Mouse (Mus musculus) common myeloid progenitor, adult 5-6 weeks (primary cell): ENCODE measurements around the gene Mepce. TPM values are rescaled to one million over a fixed set of nuclear protein-coding genes. Genes with fewer than 3 reads are reported as not detected.

ENCODE experiments used
- ATAC-seq: replicated peaks from 2 replicates; pipeline ENCODE4 v1.8.0; 2016; ENCODE audit warnings: low read depth, mild to moderate bottlenecking, moderate TSS enrichment, inconsistent platforms; ENCODE audit not compliant: poor library complexity, severe bottlenecking
- total RNA-seq: library from RNA; stranded (forward); fragments of 200-1000, 187-1606 nt; gene quantifications from 2 replicates; pipeline ENCODE4 v1.2.3, GENCODE M21; 2017

Gene Mepce
- total RNA-seq, 1 experiment from 2014 or later, result 33.1 TPM

- ATAC-seq, result no peak
These were observed 43.3 kb downstream of the Mepce start for GRCm38 (mm10) chr5:137744197-137744596.

- ATAC-seq, result no peak
These were observed 44.6 kb downstream of the Mepce start for GRCm38 (mm10) chr5:137742836-137743235.

- no peak for ATAC-seq
These were observed 45.4 kb downstream of the Mepce start for GRCm38 (mm10) chr5:137742048-137742447.

GRCm38 (mm10) chr5:137741023-137741931, 46.2 kb downstream of the Mepce start, which contains the start of gene Nyap1:
TSS of gene Nyap1 (minus strand) at chr5:137741607.
- ATAC-seq, result peak; percentile 43

- ATAC-seq, result no peak
These were observed 46.9 kb downstream of the Mepce start for GRCm38 (mm10) chr5:137740506-137740905.

- no peak for ATAC-seq
These were observed 48.0 kb downstream of the Mepce start for GRCm38 (mm10) chr5:137739471-137739870.

- no peak; the same call in 1 of the 2 replicates for ATAC-seq
These were observed 48.9 kb downstream of the Mepce start for GRCm38 (mm10) chr5:137738516-137738915.

GRCm38 (mm10) chr5:137737400-137737940, 50.0 kb downstream of the Mepce start:
- ATAC-seq, result no peak

- no peak for ATAC-seq
These were observed 53.0 kb downstream of the Mepce start for GRCm38 (mm10) chr5:137734289-137735061.

GRCm38 (mm10) chr5:137733638-137734288, 53.7 kb downstream of the Mepce start:
- ATAC-seq, result no peak

Other genes with a start within 250 kb of the Mepce start
- gene Actl6b, start 234.1 kb downstream of the Mepce start, total RNA-seq, result not detected in 2 replicates
- 45.3 and 63.4 TPM in 2 replicates for gene Tfr2, start 217.8 kb downstream of the Mepce start, total RNA-seq
- gene Mospd3, start 186.6 kb downstream of the Mepce start, total RNA-seq, result 13.3 and 24.0 TPM in 2 replicates
- gene Pcolce, start 173.9 kb downstream of the Mepce start, total RNA-seq, result not detected in 2 replicates
- gene Fbxo24, start 158.7 kb downstream of the Mepce start, total RNA-seq, result not detected in 2 replicates
- gene Lrch4, start 158.5 kb downstream of the Mepce start, total RNA-seq, result 17.0 and 33.8 TPM in 2 replicates
- gene Gm20605, start 158.5 kb downstream of the Mepce start, total RNA-seq, result 6.0 and 6.5 TPM in 2 replicates
- gene Sap25, start 146.3 kb downstream of the Mepce start, total RNA-seq, result 5.6 and 9.3 TPM in 2 replicates
- not detected in 2 replicates for gene Irs3, start 141.9 kb downstream of the Mepce start, total RNA-seq
- 10.1 and 15.7 TPM in 2 replicates for gene Agfg2, start 102.9 kb downstream of the Mepce start, total RNA-seq
- 0.05 TPM in 1 of 2 replicates, not detected in the other for gene Nyap1, start 46.0 kb downstream of the Mepce start, total RNA-seq
- gene Tsc22d4, start 41.9 kb downstream of the Mepce start, total RNA-seq, result 86.7 and 97.2 TPM in 2 replicates
- 13.0 and 21.9 TPM in 2 replicates for gene Ppp1r35, start 8.8 kb downstream of the Mepce start, total RNA-seq
- gene Zcwpw1, start 143 bp upstream of the Mepce start, total RNA-seq, result 24.1 and 24.3 TPM in 2 replicates
- gene Pilra, start 48.6 kb upstream of the Mepce start, total RNA-seq, result 0.69 and 2.1 TPM in 2 replicates
- gene Pilrb1, start 70.5 kb upstream of the Mepce start, total RNA-seq, result 2.0 and 2.2 TPM in 2 replicates
- gene Pilrb2, start 84.2 kb upstream of the Mepce start, total RNA-seq, result 0.05 and 1.7 TPM in 2 replicates
- gene Cyp3a13, start 134.0 kb upstream of the Mepce start, total RNA-seq, result not detected in 2 replicates
- not detected in 2 replicates for gene Gjc3, start 175.4 kb upstream of the Mepce start, total RNA-seq
- not detected in 2 replicates for gene Azgp1, start 193.9 kb upstream of the Mepce start, total RNA-seq
- gene Smok3a, start 233.6 kb upstream of the Mepce start, total RNA-seq, result not detected in 2 replicates
- not detected in 2 replicates for gene Smok3b, start 233.8 kb upstream of the Mepce start, total RNA-seq